Mouse (Mus musculus) bone marrow macrophage, adult 2 months (primary cell): Measurements from ENCODE around the gene Cfd. TPM values are rescaled to one million over a fixed set of nuclear protein-coding genes. Genes with fewer than 3 reads are reported as not detected.

ENCODE experiments used
- H3K27ac ChIP-seq: 2 replicates; pipeline ENCODE4 v1.5.1; 2012; ENCODE audit warnings: low read depth, low read length; ENCODE audit not compliant: insufficient read depth
- H3K4me1 ChIP-seq: 2 replicates; pipeline ENCODE4 v1.6.1; 2012; ENCODE audit warnings: low read length; ENCODE audit not compliant: control insufficient read depth, insufficient read depth
- H3K4me3 ChIP-seq: 2 replicates; pipeline ENCODE4 v1.5.1; 2012; ENCODE audit warnings: mild to moderate bottlenecking, low read length, moderate library complexity; ENCODE audit not compliant: insufficient read depth
- CTCF ChIP-seq: IDR thresholded peaks from 2 replicates; pipeline ENCODE4 v1.5.1; 2012; ENCODE audit warnings: low read depth, mild to moderate bottlenecking, low read length, moderate library complexity
- POLR2A ChIP-seq: IDR thresholded peaks from 2 replicates; pipeline ENCODE4 v1.6.1; 2012; ENCODE audit warnings: mild to moderate bottlenecking, low read depth, low read length, borderline replicate concordance
- polyA plus RNA-seq: library from polyadenylated mRNA; stranded (reverse); fragments of >200 nt; gene quantifications from 2 replicates; pipeline ENCODE4 v1.2.4, GENCODE M21; 2012; ENCODE audit not compliant: missing spikeins, insufficient read depth, insufficient read length

Gene Cfd
- polyA plus RNA-seq, 1 experiment = not detected

- Histone ChIP-seq H3K27ac (peak overlapping the region; percentile 96), H3K4me1 (peaks cover 33% of the 10 kb centered on the region), H3K4me3 (peak overlapping the region; percentile 94)
- no peak for TF ChIP-seq CTCF
- TF ChIP-seq POLR2A = no peak
Observed at GRCm38 (mm10) chr10:79854801-79855541, 35.7 kb upstream of the Cfd start.

- peak overlapping the region; percentile 94 for H3K4me3 ChIP-seq
- H3K4me1 ChIP-seq = peaks cover 28% of the 10 kb centered on the region
- no peak for TF ChIP-seq POLR2A
- TF ChIP-seq CTCF = no peak
- H3K27ac ChIP-seq = peak overlapping the region; percentile 96
Observed at GRCm38 (mm10) chr10:79855558-79856184, 35.0 kb upstream of the Cfd start.

DNA sequence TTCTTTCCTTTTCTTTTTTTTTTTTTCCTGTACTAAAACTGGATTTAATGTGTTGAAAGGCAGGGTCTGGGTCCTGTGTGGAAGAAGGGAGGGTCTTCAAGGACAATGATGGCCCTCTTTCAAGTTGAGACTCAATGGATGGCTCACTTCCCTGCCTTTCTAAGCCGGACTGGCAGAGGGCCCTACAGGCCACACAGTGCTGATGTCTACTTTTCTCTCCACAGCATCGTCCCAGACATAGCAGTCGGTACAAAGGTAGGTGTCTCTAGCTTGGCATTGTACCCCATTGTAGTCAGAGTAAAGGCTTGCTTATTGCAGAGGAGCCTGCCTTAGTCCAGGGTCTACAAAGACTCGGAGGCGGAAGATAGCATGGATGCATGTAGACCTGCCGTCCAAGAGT lies 34.4 kb upstream of the Cfd start:
- H3K4me1 ChIP-seq = peaks cover 26% of the 10 kb centered on the region
- H3K27ac ChIP-seq = peak overlapping the region; percentile 96; the same call in 1 of the 2 replicates
- H3K4me3 ChIP-seq = peak overlapping the region; percentile 94
- TF ChIP-seq POLR2A (no peak), CTCF (no peak)

- peaks cover 20% of the 10 kb centered on the region for H3K4me1 ChIP-seq
- no peak for TF ChIP-seq CTCF
- no peak for TF ChIP-seq POLR2A
- peak overlapping the region; percentile 94 for H3K4me3 ChIP-seq
- H3K27ac ChIP-seq = peak overlapping the region; percentile 43
Observed at GRCm38 (mm10) chr10:79856704-79857451, 33.8 kb upstream of the Cfd start.

DNA sequence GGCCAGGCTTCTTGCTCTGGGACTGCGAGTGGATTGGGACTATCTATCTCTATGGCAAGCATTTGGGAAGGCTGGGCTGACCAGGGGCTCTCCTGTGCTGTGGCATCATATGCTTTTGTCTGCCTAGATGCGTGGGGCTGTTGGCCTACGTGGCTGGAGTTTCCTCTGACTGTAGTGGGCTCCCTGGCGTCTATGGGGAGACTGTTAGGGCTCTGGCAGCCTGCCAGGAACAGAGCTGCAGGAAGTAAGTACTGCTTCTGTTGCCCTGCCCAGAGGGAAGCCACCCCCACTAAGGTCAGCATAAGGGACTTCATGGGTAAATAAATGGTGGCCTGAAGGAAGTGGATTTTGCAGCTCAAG lies 33.2 kb upstream of the Cfd start:
- Histone ChIP-seq H3K27ac (peak overlapping the region; percentile 43), H3K4me3 (peak overlapping the region; percentile 94), H3K4me1 (peaks cover 15% of the 10 kb centered on the region)
- TF ChIP-seq POLR2A (no peak), CTCF (no peak)

DNA sequence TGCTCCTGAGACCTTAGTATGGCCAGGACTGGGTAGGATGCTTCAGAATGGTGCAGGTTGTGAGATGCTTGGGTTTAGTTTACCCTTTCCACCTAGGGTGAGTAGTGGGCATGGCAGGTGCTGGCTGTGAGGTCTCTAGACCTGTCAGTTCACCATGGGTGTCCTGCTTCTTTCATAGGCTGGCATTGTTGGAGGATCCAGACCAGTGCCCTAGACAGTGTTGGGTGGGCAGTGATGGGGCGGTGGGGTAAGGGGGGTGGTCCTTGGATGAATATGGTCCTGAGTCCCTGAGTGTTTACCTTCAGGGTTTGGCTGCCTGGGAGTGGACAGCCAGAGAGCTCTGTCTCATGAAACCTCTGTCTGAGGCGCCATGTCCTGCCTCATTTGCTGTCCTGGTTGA lies 32.8 kb upstream of the Cfd start:
- TF ChIP-seq POLR2A (no peak), CTCF (no peak)
- Histone ChIP-seq H3K4me3 (peak overlapping the region; percentile 38), H3K4me1 (peaks cover 10% of the 10 kb centered on the region), H3K27ac (peak overlapping the region; percentile 34; the same call in 1 of the 2 replicates)

- peak overlapping the region; percentile 38 for H3K4me3 ChIP-seq
- TF ChIP-seq POLR2A (no peak), CTCF (no peak)
- peaks cover 9% of the 10 kb centered on the region for H3K4me1 ChIP-seq
- H3K27ac ChIP-seq = no peak overlapping the region
Observed at GRCm38 (mm10) chr10:79858416-79859074, 32.1 kb upstream of the Cfd start.

GRCm38 (mm10) chr10:79859116-79859515 lies 31.5 kb upstream of the Cfd start:
- TF ChIP-seq POLR2A (no peak), CTCF (no peak)
- H3K4me1 ChIP-seq = peaks cover 9% of the 10 kb centered on the region

DNA sequence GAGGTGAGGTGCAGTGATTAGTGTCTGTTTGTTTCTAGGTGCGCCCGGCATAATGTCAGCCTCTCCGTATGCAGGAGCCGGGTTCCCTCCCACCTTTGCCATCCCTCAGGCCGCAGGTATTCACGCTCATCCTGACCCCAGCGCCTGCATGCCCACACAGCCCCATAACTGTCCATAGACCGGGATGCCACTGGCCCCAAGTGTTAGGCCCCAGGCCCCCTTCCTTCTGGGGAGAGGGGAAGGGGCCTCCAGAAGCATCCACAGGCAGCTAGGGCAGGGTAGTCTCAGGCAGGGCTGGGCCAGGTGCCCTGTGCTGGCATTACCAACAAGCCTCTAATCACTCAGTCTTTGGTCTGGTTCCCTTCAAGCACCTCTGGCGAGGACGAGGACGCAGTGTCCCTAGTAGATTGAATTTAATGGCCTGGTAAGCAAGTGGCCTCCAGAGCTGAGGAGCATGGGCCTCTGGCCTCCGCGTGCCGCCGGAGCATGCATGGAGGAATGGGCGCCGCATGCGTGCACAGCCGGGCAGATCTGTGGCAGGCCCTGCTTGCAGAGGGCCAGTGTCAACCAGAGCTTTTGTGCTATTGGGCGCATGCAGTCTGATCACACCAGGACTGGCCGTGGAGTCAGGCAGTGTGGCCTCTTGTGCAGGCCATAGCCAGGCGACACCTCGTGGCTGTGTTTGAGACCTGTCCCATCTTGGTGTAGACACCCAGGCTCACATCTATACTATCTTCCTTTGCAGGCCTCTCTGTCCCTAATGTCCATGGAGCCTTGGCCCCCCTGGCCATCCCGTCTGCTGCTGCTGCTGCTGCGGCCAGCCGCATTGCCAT lies 30.4 kb upstream of the Cfd start:
- TF ChIP-seq CTCF (no peak), POLR2A (no peak)
- H3K27ac ChIP-seq = no peak overlapping the region
- peaks cover 9% of the 10 kb centered on the region for H3K4me1 ChIP-seq
- H3K4me3 ChIP-seq = no peak overlapping the region

More at GRCm38 (mm10) chr10:79859116-79859515, 31.5 kb upstream of the Cfd start:
- H3K27ac ChIP-seq = no peak overlapping the region
- no peak overlapping the region for H3K4me3 ChIP-seq
